Mouse (Mus musculus): Measurements from ENCODE around the gene Caprin1.

Gene Caprin1

DNA sequence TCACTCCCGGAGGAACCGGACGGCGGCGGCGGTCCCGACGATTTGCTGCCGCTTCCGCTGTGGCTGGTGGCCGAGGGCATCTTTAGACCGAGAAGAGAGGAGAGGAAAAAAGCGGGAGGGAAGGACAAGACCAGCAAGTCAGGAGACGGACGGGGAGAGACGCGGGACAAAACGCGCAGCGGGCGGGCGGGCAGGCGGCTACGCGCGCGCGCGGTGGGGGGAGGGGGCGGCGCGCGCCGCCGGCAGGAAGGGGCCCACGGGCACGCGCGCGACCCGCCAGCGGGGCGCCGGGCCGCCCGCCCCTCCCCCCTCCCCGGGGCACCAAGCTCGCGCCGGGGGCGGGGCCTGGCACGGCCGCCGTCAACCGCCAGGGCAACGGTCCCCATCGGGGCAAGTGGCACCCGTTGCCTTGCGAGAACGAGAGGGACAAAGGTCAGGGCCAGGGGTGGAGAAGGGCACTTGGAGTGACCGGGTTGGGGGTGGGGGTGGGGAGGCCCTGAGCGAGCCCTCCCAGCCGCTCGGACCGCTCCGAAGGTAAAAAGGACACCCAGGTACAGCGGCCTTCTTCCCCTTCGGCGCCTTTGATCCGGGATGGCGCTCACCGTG, 485 bp downstream of the Caprin1 start:
- DNase-seq (ENCODE audit: low read depth): peak; percentile 90

- peak; percentile 77 for DNase-seq (ENCODE audit: low read depth)
These were observed 1.1 kb downstream of the Caprin1 start for GRCm38 (mm10) chr2:103796211-103796860.

GRCm38 (mm10) chr2:103795843-103796210, 1.6 kb downstream of the Caprin1 start:
- peak; percentile 89 for DNase-seq (ENCODE audit: low read depth)

GRCm38 (mm10) chr2:103792009-103792408, 5.4 kb downstream of the Caprin1 start:
- DNase-seq (ENCODE audit: low read depth): no peak

GRCm38 (mm10) chr2:103785735-103786134, 11.7 kb downstream of the Caprin1 start:
- no peak for DNase-seq (ENCODE audit: low read depth)

- DNase-seq (ENCODE audit: low read depth): peak; percentile 76
These were observed 12.8 kb downstream of the Caprin1 start for GRCm38 (mm10) chr2:103784621-103785020.

DNA sequence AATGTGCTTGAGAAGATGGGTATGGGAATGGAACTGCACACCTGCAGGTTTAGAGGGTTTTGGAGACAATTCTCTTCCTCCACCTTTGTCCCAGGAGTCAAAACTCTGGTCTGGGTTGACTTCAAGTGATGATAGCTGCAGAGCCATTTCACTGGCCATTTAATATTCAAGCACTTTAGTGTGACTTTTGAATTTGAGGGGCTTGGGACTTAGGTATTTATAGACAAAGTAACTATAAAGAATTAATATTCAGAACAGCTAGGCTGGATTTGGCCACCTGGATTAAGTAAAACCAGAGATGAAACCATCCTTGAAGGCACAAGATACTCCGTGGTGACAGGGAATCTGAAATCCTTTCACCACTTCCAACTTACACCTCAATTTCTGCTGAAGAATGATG, 35.0 kb downstream of the Caprin1 start:
- peak; percentile 25 for DNase-seq (ENCODE audit: low read depth)

- no peak for DNase-seq (ENCODE audit: low read depth)
These were observed 35.5 kb downstream of the Caprin1 start for GRCm38 (mm10) chr2:103761993-103762392.

GRCm38 (mm10) chr2:103760906-103761716, 36.3 kb downstream of the Caprin1 start, which contains the start of gene Nat10:
TSS of gene Nat10 (minus strand) at chr2:103761270.
- peak; percentile 99 for DNase-seq (ENCODE audit: low read depth)

- no peak for DNase-seq (ENCODE audit: low read depth)
These were observed 37.0 kb downstream of the Caprin1 start for GRCm38 (mm10) chr2:103760421-103760820.

DNA sequence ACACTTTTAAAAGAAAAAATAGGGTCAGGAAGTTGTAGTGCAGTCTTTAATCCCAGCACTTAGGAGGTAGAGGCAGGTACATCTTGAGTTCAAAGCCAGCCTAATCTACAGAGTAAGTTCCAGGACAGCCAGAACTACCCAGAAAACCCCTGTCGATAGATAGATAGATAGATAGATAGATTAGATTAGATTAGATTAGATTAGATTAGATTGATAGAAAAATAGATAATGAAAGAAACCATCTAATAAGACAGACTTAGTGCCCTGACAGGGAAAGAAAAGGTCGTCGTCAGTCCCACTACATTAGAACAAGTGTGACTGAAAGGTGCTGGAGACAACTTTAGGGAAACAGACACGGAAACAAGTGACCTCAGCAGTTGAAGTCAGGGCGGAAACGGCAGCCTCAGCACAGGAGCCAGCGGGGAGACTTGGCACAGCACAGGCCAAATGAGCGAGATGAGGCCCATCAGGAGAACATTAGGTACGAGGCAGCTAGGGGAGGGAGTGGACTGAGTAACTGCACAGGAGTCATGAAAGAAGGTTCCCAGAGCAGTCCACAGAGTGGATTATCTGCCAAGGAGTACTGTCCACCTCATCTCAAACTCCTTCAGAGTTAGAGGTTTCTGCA, 41.9 kb downstream of the Caprin1 start:
- DNase-seq (ENCODE audit: low read depth): no peak

DNA sequence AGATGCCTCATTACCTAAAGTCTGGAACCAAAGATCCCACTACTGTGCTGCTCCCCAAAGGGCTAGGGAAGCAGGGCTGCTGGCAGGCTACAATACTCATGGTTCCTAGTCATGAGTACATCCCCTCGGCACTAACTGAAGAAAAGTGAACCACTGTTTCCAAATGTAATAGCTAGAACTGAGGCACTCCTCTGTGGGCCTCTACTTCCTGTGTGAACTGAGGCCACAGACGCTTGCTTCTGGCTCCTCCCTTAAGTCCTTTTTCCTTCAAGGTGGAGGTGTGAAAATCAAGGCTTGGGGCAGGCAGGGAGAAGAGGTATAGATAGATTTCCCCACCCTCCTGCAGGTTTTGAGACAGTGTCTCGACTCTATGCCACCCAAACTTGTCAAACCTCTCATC, 42.8 kb downstream of the Caprin1 start:
- DNase-seq (ENCODE audit: low read depth): peak; percentile 48

GRCm38 (mm10) chr2:103751771-103752170, 45.7 kb downstream of the Caprin1 start:
- DNase-seq (ENCODE audit: low read depth): no peak

DNA sequence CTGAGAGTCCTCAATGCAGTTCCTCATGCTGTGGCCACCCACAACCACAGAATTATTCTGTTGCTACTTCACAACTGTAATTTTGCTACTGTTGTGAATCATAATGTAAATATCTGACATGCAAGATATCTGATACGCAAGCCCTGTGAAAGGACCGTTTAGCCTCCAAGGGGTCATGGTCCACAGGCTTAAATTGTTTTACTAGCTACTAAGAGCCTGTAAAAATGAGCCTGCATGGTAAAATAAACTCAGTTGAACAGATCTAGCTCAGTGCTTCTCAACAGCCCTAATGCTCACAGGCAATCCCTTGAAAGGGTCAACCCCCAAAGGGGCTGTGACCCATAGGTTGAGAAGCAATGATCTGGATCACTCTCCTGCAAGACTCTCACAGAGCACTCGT, 48.4 kb downstream of the Caprin1 start:
- no peak for DNase-seq (ENCODE audit: low read depth)

GRCm38 (mm10) chr2:103747891-103748290, 49.6 kb downstream of the Caprin1 start:
- DNase-seq (ENCODE audit: low read depth): no peak

DNA sequence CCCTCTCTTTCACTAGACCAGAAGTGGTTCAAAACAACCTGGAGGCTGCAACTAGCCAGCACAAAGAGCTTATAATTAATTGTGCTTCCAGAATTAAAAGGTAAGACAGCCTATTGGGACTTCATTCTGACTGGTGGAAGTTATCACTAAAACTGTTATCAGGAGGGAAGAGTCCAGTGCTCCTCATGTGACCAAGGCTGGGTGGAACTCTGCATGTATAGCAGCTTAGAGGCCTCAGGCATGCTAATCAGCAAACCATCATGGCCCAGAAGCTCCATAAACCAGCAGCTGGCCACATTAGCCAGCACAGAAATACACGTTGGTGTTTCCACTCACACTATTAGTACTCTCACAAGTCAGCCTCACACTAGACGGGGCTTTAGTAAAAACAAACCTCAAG, 50.7 kb downstream of the Caprin1 start:
- DNase-seq (ENCODE audit: low read depth): no peak

GRCm38 (mm10) chr2:103746096-103746495, 51.4 kb downstream of the Caprin1 start:
- no peak for DNase-seq (ENCODE audit: low read depth)

DNA sequence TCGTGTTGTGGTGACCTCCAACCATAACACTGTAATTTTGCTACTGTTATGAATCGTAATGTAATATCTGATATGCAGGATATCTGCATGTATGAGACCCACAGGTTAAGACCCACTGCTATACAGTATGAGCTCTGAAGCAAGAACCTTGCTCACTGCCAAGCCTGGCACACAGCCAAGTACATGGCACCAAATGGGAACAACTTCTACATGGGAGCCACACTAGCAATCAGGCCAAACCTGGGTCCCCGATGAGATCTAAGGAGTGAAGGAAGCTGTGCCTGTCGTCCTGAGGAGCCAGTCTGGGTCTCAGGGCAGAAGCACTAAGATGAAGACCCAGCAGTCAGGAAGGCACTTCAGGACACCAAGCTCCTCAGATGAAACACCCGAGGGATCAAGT, 52.0 kb downstream of the Caprin1 start:
- no peak for DNase-seq (ENCODE audit: low read depth)

DNA sequence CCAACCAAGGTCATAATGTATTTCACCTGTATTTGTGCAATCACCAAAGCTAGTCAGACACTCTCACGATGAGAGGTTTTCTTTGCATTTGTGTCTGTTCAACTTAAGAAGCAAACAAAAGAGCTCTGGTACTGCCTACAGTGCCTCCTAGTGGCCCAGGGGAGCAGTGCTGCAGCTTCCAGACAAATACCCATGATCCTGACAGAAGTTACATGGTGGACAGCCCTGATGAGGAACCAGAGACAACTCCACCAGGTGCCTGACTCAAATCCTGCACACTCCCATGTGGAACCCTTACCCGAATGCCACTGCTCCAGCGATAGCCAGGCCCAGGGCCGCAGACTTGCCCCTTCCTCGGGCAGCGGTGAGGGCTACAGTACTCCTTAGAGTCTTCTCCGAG, 53.5 kb downstream of the Caprin1 start:
- peak; percentile 83 for DNase-seq (ENCODE audit: low read depth)

- no peak for DNase-seq (ENCODE audit: low read depth)
These were observed 53.9 kb downstream of the Caprin1 start for GRCm38 (mm10) chr2:103743536-103743935.

DNA sequence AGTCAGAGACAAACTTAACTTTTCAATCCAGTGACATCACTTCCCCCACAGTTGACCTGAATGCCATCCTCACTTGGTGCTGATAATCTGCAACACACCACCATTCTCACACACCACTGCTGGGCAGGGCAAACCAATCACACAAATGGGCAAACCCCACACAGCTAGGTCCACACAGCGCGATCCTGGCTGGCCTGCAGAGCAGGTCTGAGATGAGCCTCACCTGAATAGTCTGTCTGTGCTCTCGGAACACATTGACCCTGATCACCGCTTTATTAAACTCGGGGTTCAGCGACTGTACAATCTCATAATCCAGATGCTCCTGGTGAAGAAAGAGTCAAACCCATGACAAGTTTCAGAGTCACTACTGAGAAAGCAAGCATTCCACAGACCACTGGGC, 54.6 kb downstream of the Caprin1 start:
- no peak for DNase-seq (ENCODE audit: low read depth)

GRCm38 (mm10) chr2:103731423-103731822, 66.0 kb downstream of the Caprin1 start:
- no peak for DNase-seq (ENCODE audit: low read depth)

DNA sequence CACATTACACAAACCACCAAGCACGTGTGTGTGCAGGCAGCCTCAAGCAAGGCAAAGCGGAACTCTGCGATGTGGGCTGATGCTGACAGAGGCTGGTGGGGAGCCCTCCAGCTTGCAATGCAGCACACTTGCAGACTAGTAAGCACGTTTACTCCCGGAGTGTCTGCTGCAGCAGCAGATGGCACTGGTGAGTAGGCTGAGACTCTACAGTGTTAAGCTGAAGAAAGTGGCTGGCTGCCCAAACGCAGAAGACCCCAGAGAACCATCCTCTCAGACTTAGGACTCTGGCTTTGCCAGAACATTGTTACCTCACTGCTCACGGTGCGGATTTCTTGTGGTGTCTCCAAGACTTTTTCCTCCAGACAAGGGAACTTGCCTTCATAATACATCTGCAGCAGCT, 66.5 kb downstream of the Caprin1 start:
- DNase-seq (ENCODE audit: low read depth): no peak

Data from induced T-regulatory cell, adult 2 months (primary cell).